Mouse (Mus musculus) cerebellum, adult 8-10 months (tissue): ENCODE results near the gene Rsu1.

ENCODE experiments used
- DNase-seq: peaks from one replicate; pipeline ENCODE4 v3.0.0; 2022

Rsu1 gene

GRCm38 (mm10) chr2:13038772-13039171 is 232.4 kb downstream of the Rsu1 start:
- DNase-seq: no peak
